Mouse (Mus musculus): ENCODE data around the gene Pkd1. TPM values are rescaled to one million over a fixed set of nuclear protein-coding genes. Genes with fewer than 3 reads are reported as not detected.

Pkd1 gene
- polyA plus RNA-seq, 1 experiment from 2014 or later: 35.9 TPM

DNA sequence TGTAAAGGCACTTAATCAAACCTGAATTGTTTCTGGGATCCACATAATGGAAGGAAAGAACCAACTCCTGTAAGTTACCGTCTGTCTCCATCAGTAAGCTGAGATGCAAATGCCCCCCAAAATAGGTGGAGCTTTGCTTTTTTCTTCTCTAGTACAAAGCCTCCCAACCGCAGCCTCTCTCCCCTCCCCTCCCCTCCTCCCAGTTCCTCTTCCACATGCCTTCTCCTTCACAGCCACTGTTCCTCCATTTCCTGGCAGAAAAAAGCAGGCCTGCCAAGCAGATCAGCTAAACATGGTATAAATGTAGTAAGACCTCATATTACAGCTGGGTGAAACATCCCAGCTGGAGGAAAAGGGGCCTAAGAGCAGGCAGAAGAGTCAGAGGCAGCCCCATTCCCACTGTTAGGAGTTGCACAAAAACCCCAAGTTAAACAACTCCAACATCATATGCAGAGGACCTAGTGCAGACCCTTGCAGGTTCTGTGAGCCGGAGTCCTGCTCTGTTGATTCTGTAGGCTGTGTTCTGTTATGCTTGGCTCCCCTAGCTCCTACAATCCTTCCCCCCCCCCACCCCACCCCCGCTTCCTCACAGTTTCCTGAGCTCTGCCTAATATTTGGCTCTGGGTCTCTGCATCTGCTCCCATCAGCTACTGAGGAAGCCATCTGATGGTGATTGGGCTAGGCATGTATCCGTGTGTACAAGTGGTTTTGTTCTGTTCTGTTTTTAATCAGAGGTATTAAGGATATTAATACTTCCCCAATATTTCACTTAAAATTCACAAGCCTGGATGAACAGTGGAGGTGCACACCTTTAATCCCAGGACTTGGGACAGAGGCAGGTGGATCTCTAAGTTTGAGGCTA is 34.2 kb downstream of the Pkd1 start:
- H3K9ac ChIP-seq (replicated peaks; ENCODE audit: low read depth, low read length): no peak overlapping the region
- 63% methylated on average over 5 of the region's 5 CpGs for WGBS
- H3K4me3 ChIP-seq (ENCODE audit: low read depth, low read length): no peak overlapping the region
- no peak overlapping the region for H3K4me2 ChIP-seq (replicated peaks; ENCODE audit: low read depth, low read length)
- H3K27ac ChIP-seq (ENCODE audit: low read length): no peak overlapping the region
- H3K4me1 ChIP-seq (ENCODE audit: control insufficient read depth, insufficient read depth, low read length): no peaks in the 10 kb centered on the region
- H3K9me3 ChIP-seq (ENCODE audit: control insufficient read depth, low read depth, low read length): no peaks in the 10 kb centered on the region
- peaks cover 76% of the 10 kb centered on the region for H3K36me3 ChIP-seq (ENCODE audit: control insufficient read depth, insufficient read depth, low read length)
- ATAC-seq (ENCODE audit: insufficient number of reproducible peaks, insufficient read depth, low FRiP score, low read depth): no peak
- no peaks in the 10 kb centered on the region for H3K27me3 ChIP-seq (ENCODE audit: control insufficient read depth, insufficient read depth, low read length)

DNA sequence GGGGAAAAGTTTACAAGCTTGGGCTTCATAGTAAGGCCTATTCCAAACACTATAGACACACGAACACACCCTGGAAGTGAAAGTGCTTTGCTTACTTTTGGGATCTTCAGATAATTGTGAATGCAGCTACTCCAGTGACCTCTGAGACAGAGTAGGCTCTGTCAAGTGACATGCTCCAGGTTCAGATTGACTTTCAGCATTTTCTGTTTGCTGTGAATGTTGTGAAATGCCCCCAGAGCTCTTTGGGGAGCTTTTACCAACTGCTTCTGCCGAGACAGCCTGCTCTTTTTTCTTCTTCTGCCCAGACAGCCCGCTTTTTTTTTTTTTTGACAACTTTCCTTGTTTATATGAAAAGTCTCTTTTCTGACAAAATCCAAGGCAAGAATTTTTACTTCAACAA is 34.9 kb downstream of the Pkd1 start:
- Histone ChIP-seq H3K4me2 (replicated peaks; ENCODE audit: low read depth, low read length) (no peak overlapping the region), H3K9me3 (ENCODE audit: control insufficient read depth, low read depth, low read length) (no peaks in the 10 kb centered on the region), H3K27me3 (ENCODE audit: control insufficient read depth, insufficient read depth, low read length) (no peaks in the 10 kb centered on the region), H3K4me1 (ENCODE audit: control insufficient read depth, insufficient read depth, low read length) (no peaks in the 10 kb centered on the region), H3K36me3 (ENCODE audit: control insufficient read depth, insufficient read depth, low read length) (peaks cover 73% of the 10 kb centered on the region), H3K27ac (ENCODE audit: low read length) (no peak overlapping the region), H3K9ac (replicated peaks; ENCODE audit: low read depth, low read length) (no peak overlapping the region), H3K4me3 (ENCODE audit: low read depth, low read length) (no peak overlapping the region)
- WGBS: 59% methylated on average over 3 of the region's 3 CpGs
- ATAC-seq (ENCODE audit: insufficient number of reproducible peaks, insufficient read depth, low FRiP score, low read depth): no peak

DNA sequence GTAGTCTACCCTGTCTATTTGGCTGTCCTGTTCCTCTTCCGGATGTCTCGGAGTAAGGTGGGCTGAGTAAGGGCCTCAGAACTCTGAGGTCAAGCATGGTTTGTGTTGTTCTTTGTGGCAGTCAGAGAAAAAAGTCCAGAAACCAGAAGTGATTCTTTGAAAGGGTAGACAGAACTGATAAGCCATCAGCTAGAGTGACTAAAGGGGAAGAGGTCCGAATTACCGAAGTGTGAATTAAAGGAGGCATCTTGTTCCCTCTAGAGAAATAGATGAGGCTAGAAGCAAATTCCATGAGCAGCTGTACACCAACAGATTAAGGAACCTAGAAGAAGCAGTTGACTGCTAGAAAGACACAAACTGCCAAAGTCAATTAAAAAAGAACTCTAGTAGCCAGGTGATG is 36.9 kb downstream of the Pkd1 start:
- Histone ChIP-seq H3K4me1 (ENCODE audit: control insufficient read depth, insufficient read depth, low read length) (no peaks in the 10 kb centered on the region), H3K9me3 (ENCODE audit: control insufficient read depth, low read depth, low read length) (no peaks in the 10 kb centered on the region), H3K27me3 (ENCODE audit: control insufficient read depth, insufficient read depth, low read length) (no peaks in the 10 kb centered on the region), H3K4me3 (ENCODE audit: low read depth, low read length) (no peak overlapping the region), H3K27ac (ENCODE audit: low read length) (no peak overlapping the region), H3K4me2 (replicated peaks; ENCODE audit: low read depth, low read length) (no peak overlapping the region), H3K9ac (replicated peaks; ENCODE audit: low read depth, low read length) (no peak overlapping the region), H3K36me3 (ENCODE audit: control insufficient read depth, insufficient read depth, low read length) (peaks cover 69% of the 10 kb centered on the region)
- 89% methylated on average over 4 of the region's 4 CpGs for WGBS
- no peak for ATAC-seq (ENCODE audit: insufficient number of reproducible peaks, insufficient read depth, low FRiP score, low read depth)

DNA sequence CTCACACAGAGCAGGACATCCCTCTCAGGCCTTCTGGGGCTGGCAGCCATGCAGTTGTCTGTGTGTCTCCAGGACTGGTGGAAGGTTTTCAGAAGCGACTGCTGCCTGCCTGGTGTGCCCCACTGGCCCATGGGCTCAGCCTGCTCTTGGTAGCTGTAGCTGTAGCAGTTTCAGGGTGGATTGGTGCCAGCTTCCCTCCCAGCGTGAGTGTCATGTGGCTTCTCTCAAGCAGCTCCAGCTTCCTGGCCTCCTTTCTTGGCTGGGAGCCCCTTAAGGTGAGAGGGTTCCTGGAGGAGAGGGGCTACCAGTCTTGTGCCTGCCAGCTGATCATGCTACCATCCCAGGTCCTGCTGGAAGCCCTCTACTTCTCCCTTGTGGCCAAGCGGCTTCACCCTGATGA is 41.3 kb downstream of the Pkd1 start:
- Histone ChIP-seq H3K4me3 (ENCODE audit: low read depth, low read length) (no peak overlapping the region), H3K27me3 (ENCODE audit: control insufficient read depth, insufficient read depth, low read length) (no peaks in the 10 kb centered on the region), H3K4me1 (ENCODE audit: control insufficient read depth, insufficient read depth, low read length) (no peaks in the 10 kb centered on the region), H3K9ac (replicated peaks; ENCODE audit: low read depth, low read length) (no peak overlapping the region), H3K36me3 (ENCODE audit: control insufficient read depth, insufficient read depth, low read length) (peaks cover 80% of the 10 kb centered on the region), H3K4me2 (replicated peaks; ENCODE audit: low read depth, low read length) (no peak overlapping the region), H3K27ac (ENCODE audit: low read length) (no peak overlapping the region), H3K9me3 (ENCODE audit: control insufficient read depth, low read depth, low read length) (no peaks in the 10 kb centered on the region)
- no peak for ATAC-seq (ENCODE audit: insufficient number of reproducible peaks, insufficient read depth, low FRiP score, low read depth)
- WGBS: 89% methylated on average over 3 of the region's 3 CpGs

DNA sequence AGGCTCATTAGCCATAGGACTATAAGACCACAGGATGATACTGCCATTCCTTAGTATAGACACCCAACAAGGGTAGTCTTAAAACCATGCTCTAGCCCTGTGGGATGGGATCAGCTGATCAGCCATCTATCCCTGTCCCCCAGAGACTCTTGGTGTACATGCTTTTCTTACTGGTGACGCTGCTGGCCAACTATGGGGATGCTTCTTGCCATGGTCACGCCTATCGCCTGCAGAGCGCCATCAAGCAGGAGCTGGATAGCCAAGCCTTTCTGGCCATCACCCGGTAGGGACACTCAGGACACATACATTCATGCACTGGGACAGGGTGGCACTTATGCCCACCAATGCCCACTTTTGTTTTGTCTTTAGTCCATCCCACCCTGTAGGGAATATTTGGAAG is 42.1 kb downstream of the Pkd1 start:
- no peaks in the 10 kb centered on the region for H3K4me1 ChIP-seq (ENCODE audit: control insufficient read depth, insufficient read depth, low read length)
- no peak overlapping the region for H3K4me2 ChIP-seq (replicated peaks; ENCODE audit: low read depth, low read length)
- H3K9ac ChIP-seq (replicated peaks; ENCODE audit: low read depth, low read length): no peak overlapping the region
- H3K36me3 ChIP-seq (ENCODE audit: control insufficient read depth, insufficient read depth, low read length): peaks cover 82% of the 10 kb centered on the region
- H3K27me3 ChIP-seq (ENCODE audit: control insufficient read depth, insufficient read depth, low read length): no peaks in the 10 kb centered on the region
- H3K27ac ChIP-seq (ENCODE audit: low read length): no peak overlapping the region
- no peak overlapping the region for H3K4me3 ChIP-seq (ENCODE audit: low read depth, low read length)
- 93% methylated on average over 5 of the region's 5 CpGs for WGBS
- no peak for ATAC-seq (ENCODE audit: insufficient number of reproducible peaks, insufficient read depth, low FRiP score, low read depth)
- H3K9me3 ChIP-seq (ENCODE audit: control insufficient read depth, low read depth, low read length): no peaks in the 10 kb centered on the region

DNA sequence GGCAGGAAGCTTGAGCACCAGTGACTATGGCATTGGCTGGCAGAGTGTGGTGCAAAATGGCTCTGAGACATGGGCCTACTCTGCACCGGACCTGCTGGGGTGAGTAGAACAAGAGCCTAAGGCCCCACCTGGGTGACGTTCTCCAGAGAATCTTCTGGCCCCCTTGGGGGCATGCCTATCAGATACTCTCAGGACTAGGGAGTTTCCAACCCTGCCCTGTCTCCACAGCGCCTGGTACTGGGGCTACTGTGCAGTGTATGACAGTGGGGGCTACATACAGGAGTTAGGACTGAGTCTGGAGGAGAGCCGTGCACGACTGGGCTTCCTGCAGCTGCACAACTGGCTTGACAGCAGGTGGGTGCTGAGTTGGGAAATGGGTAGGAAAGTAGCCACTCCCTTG is 43.6 kb downstream of the Pkd1 start:
- ATAC-seq (ENCODE audit: insufficient number of reproducible peaks, insufficient read depth, low FRiP score, low read depth): no peak
- H3K4me1 ChIP-seq (ENCODE audit: control insufficient read depth, insufficient read depth, low read length): no peaks in the 10 kb centered on the region
- H3K4me3 ChIP-seq (ENCODE audit: low read depth, low read length): no peak overlapping the region
- H3K4me2 ChIP-seq (replicated peaks; ENCODE audit: low read depth, low read length): no peak overlapping the region
- H3K36me3 ChIP-seq (ENCODE audit: control insufficient read depth, insufficient read depth, low read length): peaks cover 81% of the 10 kb centered on the region
- no peak overlapping the region for H3K9ac ChIP-seq (replicated peaks; ENCODE audit: low read depth, low read length)
- no peak overlapping the region for H3K27ac ChIP-seq (ENCODE audit: low read length)
- H3K9me3 ChIP-seq (ENCODE audit: control insufficient read depth, low read depth, low read length): no peaks in the 10 kb centered on the region
- WGBS: 86% methylated on average over 5 of the region's 5 CpGs
- no peaks in the 10 kb centered on the region for H3K27me3 ChIP-seq (ENCODE audit: control insufficient read depth, insufficient read depth, low read length)

DNA sequence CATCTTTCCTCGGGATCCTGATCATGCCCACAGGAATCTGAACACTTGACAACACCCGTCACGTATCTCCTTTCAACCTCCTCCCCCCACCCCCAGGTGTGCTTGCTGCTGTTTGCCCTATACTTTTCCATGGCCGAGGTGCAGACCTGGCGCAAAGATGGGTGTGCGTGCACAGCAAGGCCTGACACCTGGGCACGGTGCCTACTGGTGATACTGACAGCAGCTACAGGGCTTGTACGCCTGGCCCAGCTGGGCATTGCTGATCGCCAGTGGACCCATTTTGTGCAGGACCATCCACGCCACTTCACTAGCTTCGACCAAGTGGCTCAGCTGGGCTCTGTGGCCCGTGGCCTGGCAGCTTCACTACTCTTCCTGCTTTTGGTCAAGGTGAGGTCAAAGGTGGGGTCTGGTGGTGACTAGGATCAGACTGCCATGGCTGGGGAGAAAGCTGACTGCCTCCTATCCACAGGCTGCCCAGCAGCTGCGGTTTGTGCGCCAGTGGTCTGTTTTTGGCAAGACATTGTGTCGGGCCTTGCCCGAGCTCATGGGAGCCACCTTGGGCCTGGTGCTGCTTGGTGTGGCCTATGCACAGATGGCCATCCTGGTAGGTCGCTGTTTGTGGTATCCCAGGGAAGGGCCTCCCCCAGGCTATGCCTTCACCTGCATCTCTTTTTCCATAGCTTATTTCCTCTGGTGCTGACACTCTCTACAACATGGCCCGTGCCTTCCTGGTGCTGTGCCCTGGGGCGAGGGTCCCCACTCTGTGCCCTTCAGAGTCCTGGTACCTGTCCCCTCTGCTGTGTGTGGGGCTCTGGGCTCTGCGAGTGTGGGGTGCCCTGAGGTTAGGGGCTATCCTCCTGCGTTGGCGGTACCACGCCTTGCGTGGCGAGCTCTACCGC is 44.6 kb downstream of the Pkd1 start:
- no peak overlapping the region for H3K4me3 ChIP-seq (ENCODE audit: low read depth, low read length)
- no peak overlapping the region for H3K9ac ChIP-seq (replicated peaks; ENCODE audit: low read depth, low read length)
- no peaks in the 10 kb centered on the region for H3K4me1 ChIP-seq (ENCODE audit: control insufficient read depth, insufficient read depth, low read length)
- no peaks in the 10 kb centered on the region for H3K9me3 ChIP-seq (ENCODE audit: control insufficient read depth, low read depth, low read length)
- no peak for ATAC-seq (ENCODE audit: insufficient number of reproducible peaks, insufficient read depth, low FRiP score, low read depth)
- no peak overlapping the region for H3K27ac ChIP-seq (ENCODE audit: low read length)
- WGBS: 92% methylated on average over 26 of the region's 26 CpGs
- peaks cover 80% of the 10 kb centered on the region for H3K36me3 ChIP-seq (ENCODE audit: control insufficient read depth, insufficient read depth, low read length)
- no peaks in the 10 kb centered on the region for H3K27me3 ChIP-seq (ENCODE audit: control insufficient read depth, insufficient read depth, low read length)
- H3K4me2 ChIP-seq (replicated peaks; ENCODE audit: low read depth, low read length): no peak overlapping the region

DNA sequence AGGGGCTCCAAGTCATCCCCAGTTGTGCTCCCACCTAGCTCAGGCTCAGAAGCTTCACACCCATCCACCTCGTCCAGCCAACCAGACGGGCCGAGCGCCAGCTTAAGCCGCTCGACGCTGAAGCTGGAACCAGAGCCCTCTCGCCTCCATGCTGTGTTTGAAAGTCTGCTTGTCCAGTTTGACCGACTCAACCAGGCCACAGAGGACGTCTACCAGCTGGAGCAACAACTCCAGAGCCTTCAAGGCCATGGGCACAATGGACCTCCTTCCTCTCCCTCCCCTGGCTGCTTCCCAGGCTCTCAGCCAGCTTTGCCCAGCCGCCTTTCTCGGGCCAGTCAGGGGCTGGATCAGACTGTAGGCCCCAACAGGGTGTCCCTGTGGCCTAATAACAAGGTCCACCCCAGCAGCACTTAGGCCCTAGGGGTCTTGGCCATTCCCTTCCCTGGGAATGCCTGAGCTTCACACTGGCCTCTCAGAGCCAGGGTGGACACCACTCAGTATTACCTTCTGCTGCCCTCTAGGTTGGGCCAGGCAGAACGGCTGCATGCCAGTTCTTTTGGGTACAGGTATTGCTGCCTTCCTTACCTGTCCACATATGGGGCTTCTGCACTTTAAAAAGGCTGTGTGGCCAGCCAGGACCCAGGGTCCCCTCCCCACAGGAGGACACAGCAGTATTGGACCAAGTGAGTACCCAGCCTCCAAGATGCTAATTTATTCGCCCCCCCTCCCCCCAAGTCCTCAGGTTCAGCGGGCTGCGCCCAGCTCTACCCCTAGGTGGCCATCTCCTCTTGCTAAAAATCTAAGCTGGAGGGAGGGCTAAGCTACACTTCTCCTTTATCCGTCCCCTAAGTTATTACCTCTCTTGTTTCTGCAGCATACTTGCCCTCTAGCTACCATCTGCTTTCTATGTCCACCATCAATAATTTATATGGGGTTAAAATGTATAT is 45.8 kb downstream of the Pkd1 start:
- H3K4me2 ChIP-seq (replicated peaks; ENCODE audit: low read depth, low read length): no peak overlapping the region
- no peak overlapping the region for H3K9ac ChIP-seq (replicated peaks; ENCODE audit: low read depth, low read length)
- no peak for ATAC-seq (ENCODE audit: insufficient number of reproducible peaks, insufficient read depth, low FRiP score, low read depth)
- no peaks in the 10 kb centered on the region for H3K4me1 ChIP-seq (ENCODE audit: control insufficient read depth, insufficient read depth, low read length)
- no peak overlapping the region for H3K27ac ChIP-seq (ENCODE audit: low read length)
- H3K9me3 ChIP-seq (ENCODE audit: control insufficient read depth, low read depth, low read length): no peaks in the 10 kb centered on the region
- WGBS: 78% methylated on average over 17 of the region's 17 CpGs
- no peak overlapping the region for H3K4me3 ChIP-seq (ENCODE audit: low read depth, low read length)
- H3K27me3 ChIP-seq (ENCODE audit: control insufficient read depth, insufficient read depth, low read length): no peaks in the 10 kb centered on the region
- H3K36me3 ChIP-seq (ENCODE audit: control insufficient read depth, insufficient read depth, low read length): peaks cover 77% of the 10 kb centered on the region
